Mouse (Mus musculus) MEL (cell line): ENCODE measurements around the gene Gm26602. TPM values are rescaled to one million over a fixed set of nuclear protein-coding genes. Genes with fewer than 3 reads are reported as not detected.

Source experiments
- DNase-seq: peaks from one replicate; pipeline ENCODE4 v3.0.0; 2011; ENCODE audit warnings: low read depth, low spot score
- H3K27ac ChIP-seq: 2 replicates; pipeline ENCODE4 v1.5.1; 2012; ENCODE audit warnings: low read depth, mild to moderate bottlenecking, control low read depth, low read length, moderate library complexity; ENCODE audit not compliant: control insufficient read depth
- H3K27me3 ChIP-seq, 2 experiments: fragments of 150-350 bp in 1 of 2; sonication (generic) in 1 of 2; 2 replicates each; pipeline ENCODE4 v1.6.1; 2012; ENCODE audit warnings: low read length in 2 of 2, mild to moderate bottlenecking in 2 of 2, improper control_type of control experiment in 1 of 2, moderate library complexity in 1 of 2; ENCODE audit not compliant: insufficient read depth in 2 of 2, control insufficient read depth in 1 of 2
- H3K36me3 ChIP-seq, 2 experiments: 2 replicates each; pipeline ENCODE4 v1.6.1; 2012 to 2014; ENCODE audit warnings: low read length in 2 of 2, improper control_type of control experiment in 1 of 2, inconsistent platforms in 1 of 2, mild to moderate bottlenecking in 1 of 2; ENCODE audit not compliant: insufficient read depth in 2 of 2, control insufficient read depth in 1 of 2
- H3K4me1 ChIP-seq, 2 experiments: fragments of 150-350 bp in 1 of 2; sonication (generic) in 1 of 2; 2 replicates each; pipeline ENCODE4 v1.6.1; 2012; ENCODE audit warnings: low read length in 2 of 2, improper control_type of control experiment in 1 of 2, mild to moderate bottlenecking in 1 of 2; ENCODE audit not compliant: insufficient read depth in 2 of 2, control insufficient read depth in 1 of 2
- H3K4me3 ChIP-seq, 2 experiments: fragments of 150-350 bp in 1 of 2; sonication (generic) in 1 of 2; 2 replicates each; pipeline ENCODE4 v1.5.1; 2012; ENCODE audit warnings: low read depth in 2 of 2, low read length in 2 of 2, mild to moderate bottlenecking in 2 of 2, moderate library complexity in 2 of 2, control low read depth in 1 of 2, improper control_type of control experiment in 1 of 2; ENCODE audit not compliant: control insufficient read depth in 1 of 2, insufficient read depth in 1 of 2
- H3K79me2 ChIP-seq: 2 replicates; pipeline ENCODE4 v1.6.1; 2012; ENCODE audit warnings: mild to moderate bottlenecking, low read length, moderate library complexity; ENCODE audit not compliant: control insufficient read depth, poor library complexity, insufficient read depth
- H3K9ac ChIP-seq: 2 replicates; pipeline ENCODE4 v1.6.1; 2012; ENCODE audit warnings: low read depth, mild to moderate bottlenecking, control low read depth, low read length, moderate library complexity; ENCODE audit not compliant: control insufficient read depth, poor library complexity, severe bottlenecking
- H3K9me3 ChIP-seq: fragments of 150-350 bp; sonication (generic); replicated peaks from 2 replicates; pipeline ENCODE4 v1.6.1; 2012; ENCODE audit warnings: mild to moderate bottlenecking, low read length, improper control_type of control experiment, moderate library complexity; ENCODE audit not compliant: insufficient read depth
- CHD1 ChIP-seq: IDR thresholded peaks from 2 replicates; pipeline ENCODE4 v1.6.1; 2012; ENCODE audit warnings: low read depth, mild to moderate bottlenecking, inconsistent platforms, low read length, improper control_type of control experiment
- CTCF ChIP-seq, 3 experiments: IDR thresholded peaks in 2 of 3; conservative IDR thresholded peaks in 1 of 3; 2 replicates each; pipeline ENCODE4 v1.5.1; 2011 to 2012; ENCODE audit warnings: low read length in 3 of 3, low read depth in 2 of 3, mild to moderate bottlenecking in 2 of 3, improper control_type of control experiment in 1 of 3, inconsistent platforms in 1 of 3, mixed read lengths in 1 of 3, moderate library complexity in 1 of 3; ENCODE audit not compliant: control insufficient read depth in 1 of 3, insufficient read depth in 1 of 3, poor library complexity in 1 of 3, severe bottlenecking in 1 of 3
- EP300 ChIP-seq, 2 experiments: IDR thresholded peaks; 2 replicates each; pipeline ENCODE4 v1.6.1; 2011; ENCODE audit warnings: improper control_type of control experiment in 2 of 2, low read length in 2 of 2, low read depth in 1 of 2, mild to moderate bottlenecking in 1 of 2
- ETS1 ChIP-seq: IDR thresholded peaks from 2 replicates; pipeline ENCODE4 v1.6.1; 2012; ENCODE audit warnings: low read depth, mild to moderate bottlenecking, inconsistent platforms, low read length, improper control_type of control experiment, moderate library complexity
- GABPA ChIP-seq: IDR thresholded peaks from 2 replicates; pipeline ENCODE4 v1.6.1; 2012; ENCODE audit warnings: low read depth, mild to moderate bottlenecking, inconsistent platforms, low read length, improper control_type of control experiment, moderate library complexity
- GATA1 ChIP-seq: IDR thresholded peaks from 2 replicates; pipeline ENCODE4 v1.6.1; 2011; ENCODE audit warnings: low read depth, low read length, improper control_type of control experiment
- HCFC1 ChIP-seq: IDR thresholded peaks from 2 replicates; pipeline ENCODE4 v1.6.1; 2012; ENCODE audit warnings: low read depth, mild to moderate bottlenecking, inconsistent platforms, low read length, improper control_type of control experiment, moderate library complexity
- JUND ChIP-seq: IDR thresholded peaks from 2 replicates; pipeline ENCODE4 v1.6.1; 2011; ENCODE audit warnings: low read depth, mild to moderate bottlenecking, improper control_type of control experiment, low read length
- KAT2A ChIP-seq: conservative IDR thresholded peaks from 2 replicates; pipeline ENCODE4 v1.6.1; 2012; ENCODE audit warnings: low read depth, low read length, improper control_type of control experiment, inconsistent platforms
- MAFK ChIP-seq: IDR thresholded peaks from 2 replicates; pipeline ENCODE4 v1.6.1; 2011; ENCODE audit warnings: low read depth, mild to moderate bottlenecking, low read length, improper control_type of control experiment, borderline replicate concordance
- MAX ChIP-seq: IDR thresholded peaks from 2 replicates; pipeline ENCODE4 v1.6.1; 2011; ENCODE audit warnings: low read length, improper control_type of control experiment
- MEF2A ChIP-seq: IDR thresholded peaks from 2 replicates; pipeline ENCODE4 v1.6.1; 2014; ENCODE audit warnings: low read depth, mild to moderate bottlenecking, inconsistent platforms, low read length, improper control_type of control experiment; ENCODE audit not compliant: poor library complexity, insufficient replicate concordance, severe bottlenecking; ENCODE audit errors: extremely low read depth
- MYB ChIP-seq: IDR thresholded peaks from 2 replicates; pipeline ENCODE4 v1.6.1; 2011; ENCODE audit warnings: mild to moderate bottlenecking, low read depth, low read length, improper control_type of control experiment
- POLR2A ChIP-seq, 2 experiments: IDR thresholded peaks; 2 replicates each; pipeline ENCODE4 v1.6.1; 2011 to 2012; ENCODE audit warnings: low read length in 2 of 2, mild to moderate bottlenecking in 2 of 2, control low read depth in 1 of 2, improper control_type of control experiment in 1 of 2, low read depth in 1 of 2, moderate library complexity in 1 of 2; ENCODE audit not compliant: control insufficient read depth in 1 of 2, insufficient read depth in 1 of 2, poor library complexity in 1 of 2
- POLR2AphosphoS5 ChIP-seq: IDR thresholded peaks from 2 replicates; pipeline ENCODE4 v1.6.1; 2012; ENCODE audit warnings: low read depth, borderline replicate concordance, mild to moderate bottlenecking, inconsistent platforms, low read length, moderate library complexity, mixed read lengths
- RAD21 ChIP-seq: IDR thresholded peaks from 2 replicates; pipeline ENCODE4 v1.6.1; 2011; ENCODE audit warnings: mild to moderate bottlenecking, low read depth, low read length, improper control_type of control experiment
- SIN3A ChIP-seq: IDR thresholded peaks from 2 replicates; pipeline ENCODE4 v1.6.1; 2012; ENCODE audit warnings: low read length, improper control_type of control experiment, inconsistent platforms
- SMC3 ChIP-seq: IDR thresholded peaks from 2 replicates; pipeline ENCODE4 v1.6.1; 2011; ENCODE audit warnings: low read depth, low read length, improper control_type of control experiment
- TBP ChIP-seq: IDR thresholded peaks from 2 replicates; pipeline ENCODE4 v1.8.0; 2011; ENCODE audit warnings: low read depth, low read length, improper control_type of control experiment
- TCF12 ChIP-seq: IDR thresholded peaks from 2 replicates; pipeline ENCODE4 v1.6.1; 2014; ENCODE audit warnings: low read depth, mild to moderate bottlenecking, inconsistent platforms, low read length, improper control_type of control experiment, moderate library complexity
- USF2 ChIP-seq, 2 experiments: IDR thresholded peaks; 2 replicates each; pipeline ENCODE4 v1.6.1; 2011 to 2012; ENCODE audit warnings: improper control_type of control experiment in 2 of 2, low read length in 2 of 2, borderline replicate concordance in 1 of 2, inconsistent platforms in 1 of 2, low read depth in 1 of 2, mild to moderate bottlenecking in 1 of 2; ENCODE audit not compliant: insufficient read depth in 1 of 2
- ZKSCAN1 ChIP-seq: IDR thresholded peaks from 2 replicates; pipeline ENCODE4 v1.6.1; 2012; ENCODE audit warnings: low read depth, mild to moderate bottlenecking, inconsistent platforms, low read length, improper control_type of control experiment, moderate library complexity
- ZMIZ1 ChIP-seq: IDR thresholded peaks from 2 replicates; pipeline ENCODE4 v1.6.1; 2012; ENCODE audit warnings: low read depth, mild to moderate bottlenecking, inconsistent platforms, low read length, improper control_type of control experiment, moderate library complexity
- ZNF384 ChIP-seq: IDR thresholded peaks from 2 replicates; pipeline ENCODE4 v1.6.1; 2012; ENCODE audit warnings: low read depth, mild to moderate bottlenecking, inconsistent platforms, low read length, improper control_type of control experiment
- polyA plus RNA-seq, 2 experiments: library from polyadenylated mRNA; stranded (reverse) in 1 of 2; unstranded in 1 of 2; fragments of >175 nt in 1 of 2; fragments of >200 nt in 1 of 2; gene quantifications; 2 replicates each; pipeline versions ENCODE4 v1.2.1 to v1.2.4; 2012; ENCODE audit warnings: low replicate concordance in 2 of 2, low read depth in 1 of 2; ENCODE audit not compliant: insufficient read length in 2 of 2, insufficient read depth in 1 of 2, missing spikeins in 1 of 2
- total RNA-seq: library from RNA; depleted of rRNA; stranded (reverse); fragments of 300-350 nt; gene quantifications from 2 replicates; pipeline ENCODE4 v1.2.3, GENCODE M21; 2012

Gm26602 gene
- total and polyA plus RNA-seq, 3 experiments: 4.5 to 10.2 TPM; not detected in 1

DNA sequence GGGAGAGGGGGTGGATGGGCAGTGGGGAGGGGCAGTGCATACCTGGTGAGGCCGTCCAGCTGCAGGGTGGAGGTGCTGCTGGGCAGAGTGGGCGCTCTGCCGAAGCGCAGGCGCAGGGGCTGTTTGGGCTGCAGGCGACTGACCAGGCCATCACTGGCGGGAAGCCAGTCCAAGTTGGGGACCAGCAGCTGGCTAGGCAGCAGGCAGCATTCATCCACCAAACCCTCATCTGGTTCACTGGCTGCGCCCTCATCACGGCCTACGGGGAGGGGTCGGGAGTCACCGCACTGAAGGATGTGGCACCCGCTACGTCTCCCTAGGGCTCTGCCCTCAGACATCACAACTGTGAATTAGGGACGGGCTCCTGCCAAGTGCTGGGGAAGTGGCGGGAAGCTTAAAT, 14.3 kb upstream of the Gm26602 start:
- Histone ChIP-seq H3K27ac (no peak overlapping the region), H3K4me3 (no peak overlapping the region), H3K79me2 (no peaks in the 10 kb centered on the region), H3K27me3 (no peaks in the 10 kb centered on the region), H3K36me3 (no peaks in the 10 kb centered on the region)
- TF ChIP-seq KAT2A (no peak), MAX (no peak), CHD1 (no peak), ZNF384 (no peak), EP300 (IDR thresholded peaks at IDR 0.05; ENCODE audit: low read depth in 1 of 2, low read length in 2 of 2) (no peak)
- TF ChIP-seq, all 39 proteins: peak for 0
- no peak for DNase-seq
- no peaks in the 10 kb centered on the region for H3K9me3 ChIP-seq
- no peaks in the 10 kb centered on the region for H3K4me1 ChIP-seq
- no peak overlapping the region for H3K9ac ChIP-seq

- no peaks in the 10 kb centered on the region for H3K4me1 ChIP-seq
- DNase-seq: no peak
- no peaks in the 10 kb centered on the region for H3K36me3 ChIP-seq
These were observed 13.8 kb upstream of the Gm26602 start for GRCm38 (mm10) chr10:79896814-79897213.

DNA sequence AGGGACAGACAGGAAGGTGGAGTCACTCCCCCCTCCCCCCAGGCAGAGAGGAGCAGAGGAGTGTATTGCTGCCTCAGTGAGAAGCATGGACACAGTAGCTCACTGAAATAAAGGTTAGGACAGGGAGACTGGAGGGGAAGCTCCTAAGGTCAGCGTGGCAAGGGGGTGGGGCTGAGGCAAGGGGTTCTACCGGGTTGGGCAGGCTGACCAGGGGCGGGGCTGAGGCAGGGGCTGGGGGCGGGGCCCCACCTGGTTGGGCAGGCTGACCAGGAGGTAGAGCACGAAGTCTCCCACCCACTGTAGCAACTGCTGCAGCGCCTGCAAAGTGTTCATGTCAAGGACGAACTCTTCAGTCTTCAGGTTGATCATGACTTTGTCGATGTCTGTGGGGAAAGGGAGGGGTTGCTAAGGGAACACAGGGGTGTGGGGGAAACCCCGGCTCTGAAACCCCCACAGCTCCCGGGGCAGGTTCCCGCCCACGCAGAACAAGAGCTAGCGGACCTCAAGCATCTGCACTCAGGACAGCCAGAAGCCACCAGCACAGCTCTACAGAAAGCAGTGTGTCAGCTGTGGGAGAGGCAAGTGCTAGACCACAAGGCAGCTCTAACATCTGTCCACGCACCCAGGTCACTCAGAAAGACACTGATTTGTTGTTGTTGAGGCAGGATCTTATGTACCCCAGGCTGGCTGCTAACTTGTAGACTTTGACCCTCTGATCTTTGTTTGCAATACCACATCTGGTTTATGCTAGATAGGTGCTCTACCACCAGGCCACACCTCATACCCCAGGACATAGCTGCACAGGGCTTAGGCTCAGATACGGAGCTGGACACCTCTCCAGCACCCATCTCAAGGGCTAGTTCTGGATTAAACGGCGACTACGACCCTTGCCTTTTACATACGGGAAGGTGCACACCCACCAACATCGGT, 13.1 kb upstream of the Gm26602 start:
- Histone ChIP-seq H3K9me3 (no peaks in the 10 kb centered on the region), H3K4me1 (no peaks in the 10 kb centered on the region), H3K27me3 (no peaks in the 10 kb centered on the region), H3K79me2 (no peaks in the 10 kb centered on the region), H3K36me3 (no peaks in the 10 kb centered on the region), H3K9ac (no peak overlapping the region), H3K4me3 (no peak overlapping the region), H3K27ac (no peak overlapping the region)
- DNase-seq: no peak
- TF ChIP-seq EP300 (IDR thresholded peaks at IDR 0.05; ENCODE audit: low read depth in 1 of 2, low read length in 2 of 2) (no peak), SMC3 (no peak), GATA1 (no peak), POLR2A (IDR thresholded peaks at IDR 0.05; ENCODE audit: control insufficient read depth in 1 of 2, insufficient read depth in 1 of 2, low read depth in 1 of 2, low read length in 2 of 2, poor library complexity in 1 of 2) (no peak), ZMIZ1 (no peak), MYB (no peak), MEF2A (no peak), ZNF384 (no peak), TCF12 (no peak), MAFK (no peak), CHD1 (no peak), HCFC1 (no peak), ZKSCAN1 (no peak), USF2 (IDR thresholded peaks at IDR 0.05; ENCODE audit: borderline replicate concordance in 1 of 2, insufficient read depth in 1 of 2, low read depth in 1 of 2, low read length in 2 of 2) (no peak), JUND (no peak), ETS1 (no peak), SIN3A (no peak), POLR2AphosphoS5 (no peak)

More at GRCm38 (mm10) chr10:79896814-79897213, 13.8 kb upstream of the Gm26602 start:
- Histone ChIP-seq H3K4me3 (no peak overlapping the region), H3K9ac (no peak overlapping the region), H3K27me3 (no peaks in the 10 kb centered on the region), H3K79me2 (no peaks in the 10 kb centered on the region), H3K9me3 (no peaks in the 10 kb centered on the region), H3K27ac (no peak overlapping the region)
- no peak for TF ChIP-seq MAFK
- TF ChIP-seq TBP: no peak
- no peak for TF ChIP-seq GABPA
- TF ChIP-seq CTCF (IDR thresholded peaks at IDR 0.05 in 2 of 3, conservative IDR thresholded peaks at IDR 0.05 in 1 of 3; ENCODE audit: control insufficient read depth in 1 of 3, insufficient read depth in 1 of 3, low read depth in 2 of 3, low read length in 3 of 3, poor library complexity in 1 of 3, severe bottlenecking in 1 of 3): no peak
- no peak for TF ChIP-seq RAD21
- TF ChIP-seq SIN3A: no peak
- no peak for TF ChIP-seq ZNF384
- no peak for TF ChIP-seq TCF12
